Comparison of ENCODE assay signal across 20 mouse cellular contexts in the genomic region with DNA sequence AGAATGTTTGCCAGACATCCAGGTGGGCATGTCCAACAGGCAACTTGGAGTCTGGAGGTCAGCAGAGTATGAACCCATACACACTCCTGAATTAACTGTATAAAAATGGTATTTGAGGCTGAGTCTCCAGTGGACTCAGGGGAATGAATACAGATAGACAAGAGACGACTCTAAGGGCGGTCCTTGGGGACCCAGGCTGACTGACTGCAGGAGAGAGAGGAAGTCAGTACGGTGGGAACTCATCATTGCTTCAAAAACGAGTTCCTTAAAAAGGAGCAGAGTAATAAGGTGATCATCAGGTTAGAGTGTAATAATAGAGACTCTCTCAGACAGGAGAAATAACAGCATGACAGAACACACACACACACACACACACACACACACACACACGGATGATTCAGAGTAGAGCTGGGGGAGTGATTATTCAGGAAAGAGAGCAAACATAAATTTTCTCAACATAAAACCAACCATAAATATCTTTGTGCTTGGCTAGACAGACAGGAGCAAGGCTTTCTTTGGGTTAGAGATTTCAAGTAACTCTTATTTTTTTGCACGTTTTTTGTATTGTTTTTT. TPM values are rescaled to one million over a fixed set of nuclear protein-coding genes. Genes with fewer than 3 reads are reported as not detected.
A peak's percentile ranks its signal among the peaks of the same experiment; 100 is the strongest.
DNase-seq lines count a peak whose midpoint lies in the region; ATAC-seq and TF ChIP-seq lines count a peak whose summit lies in the region.
"Had no signal": no experiment of that assay in that cellular context is flagged by ENCODE, and none has a peak within 500 bp of the region (broad histone marks: within the 10 kb centered on the region; RNA-seq: fewer than 3 reads in every experiment).

No protein-coding gene starts in this region.

- peak; percentile 62 for ATAC-seq in common myeloid progenitor, adult 5-6 weeks (replicated peaks; ENCODE audit: low read depth, poor library complexity, severe bottlenecking)
- ATAC-seq in liver, postnatal 0 days = no peak
- ATAC-seq in forebrain, embryonic 15.5 days (replicated peaks) = no peak

- WGBS in liver, postnatal 0 days (ENCODE audit: insufficient replicate concordance) = 27% methylated on average over 6 of the region's 6 CpGs
- WGBS in embryonic facial prominence, embryonic 10.5 days = 52% methylated on average over 6 of the region's 6 CpGs
- WGBS in cerebellum, adult 2 months = 53% methylated on average over 6 of the region's 6 CpGs
- 55% methylated on average over 6 of the region's 6 CpGs for WGBS in forebrain, embryonic 15.5 days

- no peaks in the 10 kb centered on the region for H3K9me3 ChIP-seq in liver, postnatal 0 days (ENCODE audit: low read length)
- no peaks in the 10 kb centered on the region for H3K9me3 ChIP-seq in embryonic facial prominence, embryonic 10.5 days
- H3K9me3 ChIP-seq in forebrain, embryonic 15.5 days = no peaks in the 10 kb centered on the region
- H3K9me3 ChIP-seq: forebrain, embryonic 12.5 days; hindbrain, embryonic 15.5 days; neural tube, embryonic 12.5 days had no signal

- H3K27me3 ChIP-seq in liver, postnatal 0 days (ENCODE audit: insufficient read depth, low read length) = no peaks in the 10 kb centered on the region
- H3K27me3 ChIP-seq in embryonic facial prominence, embryonic 10.5 days (replicated peaks; ENCODE audit: low read depth, poor library complexity, severe bottlenecking) = 0 out of 2 replicates have a peak, but pooled peaks cover 3% of the 10 kb centered on the region
- H3K27me3 ChIP-seq in cerebellum, adult 2 months (ENCODE audit: control insufficient read depth, insufficient read depth, low read length) = no peaks in the 10 kb centered on the region
- no peaks in the 10 kb centered on the region for H3K27me3 ChIP-seq in forebrain, embryonic 15.5 days
- H3K27me3 ChIP-seq: forebrain, embryonic 12.5 days; hindbrain, embryonic 15.5 days; neural tube, embryonic 12.5 days had no signal

- peak; percentile 32 for DNase-seq in adrenal gland, adult 2 months
- no peak for DNase-seq in adrenal gland, postnatal 4 days (ENCODE audit: low spot score in 2 of 2)
- DNase-seq in B cell, adult 2 months = peak; percentile 20 to 30
- DNase-seq in liver, postnatal 0 days = no peak
- no peak for DNase-seq in embryonic facial prominence, embryonic 10.5 days (ENCODE audit: low spot score)
- no peak for DNase-seq in cerebellum, adult 2 months
- DNase-seq: cerebellum, adult 11 months; heart, adult 2 months; heart, postnatal 10 days; kidney, adult 11 months; kidney, postnatal 25 days; layer of hippocampus, adult 9-11 months; lung, adult 18-20 months; lung, postnatal 4 days; thymus, postnatal 25 days had no signal

- H3K4me2 ChIP-seq in liver, postnatal 0 days (ENCODE audit: low read depth, low read length) = peak overlapping the region; percentile 44
- no peak overlapping the region for H3K4me2 ChIP-seq in forebrain, embryonic 15.5 days (replicated peaks)
- H3K4me2 ChIP-seq: forebrain, embryonic 12.5 days; hindbrain, embryonic 15.5 days; neural tube, embryonic 12.5 days had no signal

- no peaks in the 10 kb centered on the region for H3K36me3 ChIP-seq in liver, postnatal 0 days (replicated peaks; ENCODE audit: insufficient read depth, low read length)
- H3K36me3 ChIP-seq in embryonic facial prominence, embryonic 10.5 days (replicated peaks) = no peaks in the 10 kb centered on the region
- H3K36me3 ChIP-seq in forebrain, embryonic 15.5 days = no peaks in the 10 kb centered on the region
- H3K36me3 ChIP-seq: forebrain, embryonic 12.5 days; hindbrain, embryonic 15.5 days; neural tube, embryonic 12.5 days had no signal

- no peak overlapping the region for H3K27ac ChIP-seq in liver, postnatal 0 days (ENCODE audit: low read depth)
- no peak overlapping the region for H3K27ac ChIP-seq in embryonic facial prominence, embryonic 10.5 days (replicated peaks)
- H3K27ac ChIP-seq in cerebellum, adult 2 months (ENCODE audit: insufficient read depth, low read length) = no peak overlapping the region
- no peak overlapping the region for H3K27ac ChIP-seq in forebrain, embryonic 15.5 days (replicated peaks)
- H3K27ac ChIP-seq: forebrain, embryonic 12.5 days; heart, adult 2 months; hindbrain, embryonic 15.5 days; neural tube, embryonic 12.5 days had no signal

- TF ChIP-seq POLR2A in cerebellum, adult 2 months (IDR thresholded peaks at IDR 0.05; ENCODE audit: borderline replicate concordance, insufficient read depth, low read length) = no peak

- no peak for TF ChIP-seq CTCF in liver, postnatal 0 days (IDR thresholded peaks at IDR 0.05; ENCODE audit: low read depth)
- TF ChIP-seq CTCF in cerebellum, adult 2 months (IDR thresholded peaks at IDR 0.05; ENCODE audit: borderline replicate concordance, insufficient read depth, low read depth, low read length) = no peak

- no peak overlapping the region for H3K9ac ChIP-seq in liver, postnatal 0 days (replicated peaks)
- H3K9ac ChIP-seq in forebrain, embryonic 15.5 days (replicated peaks) = no peak overlapping the region
- H3K9ac ChIP-seq: forebrain, embryonic 12.5 days; hindbrain, embryonic 15.5 days; neural tube, embryonic 12.5 days had no signal

- peaks cover 12% of the 10 kb centered on the region; the same call in 1 of the 2 replicates for H3K4me1 ChIP-seq in liver, postnatal 0 days (ENCODE audit: insufficient read depth)
- peaks cover 19% of the 10 kb centered on the region for H3K4me1 ChIP-seq in embryonic facial prominence, embryonic 10.5 days
- H3K4me1 ChIP-seq in cerebellum, adult 2 months (ENCODE audit: control insufficient read depth, insufficient read depth, low read length) = no peaks in the 10 kb centered on the region
- peaks cover 16% of the 10 kb centered on the region for H3K4me1 ChIP-seq in forebrain, embryonic 15.5 days

- no peak overlapping the region for H3K4me3 ChIP-seq in liver, postnatal 0 days (ENCODE audit: low read depth, low read length)
- no peak overlapping the region for H3K4me3 ChIP-seq in embryonic facial prominence, embryonic 10.5 days
- H3K4me3 ChIP-seq in cerebellum, adult 2 months (replicated peaks; ENCODE audit: insufficient read depth, low read depth, low read length) = no peak overlapping the region
- no peak overlapping the region for H3K4me3 ChIP-seq in forebrain, embryonic 15.5 days
- H3K4me3 ChIP-seq: forebrain, embryonic 12.5 days; heart, adult 2 months; hindbrain, embryonic 15.5 days; neural tube, embryonic 12.5 days had no signal

- TF ChIP-seq EP300 in liver, postnatal 0 days (IDR thresholded peaks at IDR 0.05; ENCODE audit: low read depth) = no peak

RNA-seq across cellular contexts. Expression of a gene that starts 8.6 kb away (rescaled TPM):
- 10 to 100 TPM; 36.4 to 46.6 TPM for total RNA-seq in adrenal gland, adult 2 months (2021)
- polyA plus RNA-seq in adrenal gland, adult 2 months (2012; rRNA removed) = 5.1 and 7.5 TPM in 2 replicates
- total RNA-seq in adrenal gland, postnatal 4 days (2021) = 10 to 100 TPM; 59.4 to 60.4 TPM
- total RNA-seq in common myeloid progenitor, adult 5-6 weeks (2017) = 29.2 and 34.1 TPM in 2 replicates
- 2.2 and 2.3 TPM in 2 replicates for polyA plus RNA-seq in liver, postnatal 0 days (2015; fragmentation: Nextera tagmentation; extraction: Ambion mirVana)
- polyA plus RNA-seq in embryonic facial prominence, embryonic 10.5 days (2016; fragmentation: Nextera tagmentation; extraction: Ambion mirVana) = 8.2 and 8.4 TPM in 2 replicates
- polyA plus RNA-seq in cerebellum, adult 2 months (2012; rRNA removed) = 29.1 and 30.6 TPM in 2 replicates
- 71.2 TPM in 2 replicates for polyA plus RNA-seq in forebrain, embryonic 15.5 days (2015; fragmentation: Nextera tagmentation; extraction: Ambion mirVana)

Comparison
In these comparisons a context has a peak if more than half of its experiments do, and no peak if none do; other contexts are left out.
1. DNase-seq: peak in adrenal gland, adult 2 months (single experiment) and B cell, adult 2 months (2 of 2); none in adrenal gland, postnatal 4 days (0 of 2), liver, postnatal 0 days (single experiment), embryonic facial prominence, embryonic 10.5 days (single experiment) and cerebellum, adult 2 months (0 of 2).